Mouse (Mus musculus) right cerebral cortex, postnatal 14 days (tissue): Measurements from ENCODE around the gene Insl3.

Experiments used
- DNase-seq: peaks from one replicate; pipeline ENCODE4 v3.0.0; 2022

The Insl3 gene

DNA sequence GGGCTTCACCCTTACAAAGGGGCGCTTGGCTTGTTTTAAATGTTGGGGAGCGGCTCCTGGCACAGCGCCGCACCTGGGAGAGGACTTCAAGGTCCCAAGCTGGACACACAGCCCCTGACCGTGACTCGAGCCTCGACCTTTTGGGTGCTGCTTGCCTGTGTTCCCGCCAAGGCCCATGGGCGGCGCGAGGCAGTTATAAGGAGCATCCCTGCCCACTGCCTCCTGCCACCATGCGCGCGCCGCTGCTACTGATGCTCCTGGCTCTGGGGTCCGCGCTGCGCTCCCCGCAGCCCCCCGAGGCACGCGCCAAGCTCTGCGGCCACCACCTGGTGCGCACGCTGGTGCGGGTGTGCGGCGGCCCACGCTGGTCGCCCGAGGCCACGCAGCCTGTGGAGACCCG, at the start of gene Insl3:
Insl3 (plus strand) TSS at position 187 of the 400 bp plus-strand sequence.
- no peak for DNase-seq

DNA sequence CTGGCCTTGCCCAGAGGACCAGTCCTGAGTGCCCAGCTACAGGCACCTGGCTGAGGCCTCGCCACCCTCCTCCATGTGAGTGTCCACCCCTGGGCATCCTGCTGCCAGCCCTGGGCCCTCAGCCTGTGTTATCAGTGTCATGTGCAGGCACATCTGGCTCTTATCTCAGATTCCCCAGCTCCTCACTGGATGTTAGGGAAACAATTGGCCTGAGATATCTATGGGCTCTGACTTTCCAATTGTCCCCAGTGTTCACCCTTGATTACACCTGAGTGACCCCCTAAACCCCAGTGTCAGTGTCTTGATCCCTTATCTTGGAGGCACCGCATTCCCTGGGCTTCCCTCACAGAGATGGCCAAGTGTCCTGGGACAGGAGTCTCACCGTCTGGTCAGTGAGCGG, 49.7 kb upstream of the Insl3 start:
- no peak for DNase-seq

DNA sequence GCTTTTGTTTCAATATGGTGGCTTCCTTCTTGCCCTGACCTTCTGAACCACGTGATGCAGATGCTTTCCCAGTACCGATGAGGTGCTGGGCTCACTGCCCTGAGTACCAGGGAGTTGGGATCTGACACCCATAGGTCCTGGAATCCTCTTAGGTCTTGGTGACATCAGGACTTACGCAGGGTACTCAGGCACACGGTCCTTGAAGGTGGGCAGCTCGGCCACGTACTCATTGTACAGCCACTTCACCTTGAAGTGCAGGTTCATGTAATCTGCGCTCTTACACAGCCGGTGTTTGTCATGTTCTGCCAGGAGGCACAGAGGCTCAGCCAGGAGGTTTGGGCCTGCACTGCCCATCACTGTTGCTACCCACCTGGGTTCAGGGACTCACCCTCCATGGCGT, 43.5 kb upstream of the Insl3 start:
- no peak for DNase-seq

DNA sequence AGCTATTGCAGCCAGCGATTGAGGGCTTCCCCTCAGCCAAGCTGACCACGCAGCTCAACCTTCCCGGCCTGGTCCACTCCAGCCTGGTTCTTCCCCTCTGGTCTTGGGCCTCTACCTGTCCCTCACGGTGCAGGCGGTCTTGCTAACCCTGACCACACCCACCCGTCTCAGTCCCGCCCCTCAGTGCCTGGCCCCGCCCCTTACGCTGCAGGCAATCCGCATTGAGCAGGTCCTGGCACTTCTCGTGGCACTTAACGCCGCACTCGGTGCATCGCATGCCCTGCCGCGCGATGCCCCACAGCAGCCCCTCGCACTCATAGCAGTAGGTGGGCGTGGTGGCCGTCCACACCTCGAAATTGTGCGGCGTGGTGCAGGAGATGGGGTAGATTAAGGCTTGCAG, 34.4 kb upstream of the Insl3 start:
- no peak for DNase-seq

DNA sequence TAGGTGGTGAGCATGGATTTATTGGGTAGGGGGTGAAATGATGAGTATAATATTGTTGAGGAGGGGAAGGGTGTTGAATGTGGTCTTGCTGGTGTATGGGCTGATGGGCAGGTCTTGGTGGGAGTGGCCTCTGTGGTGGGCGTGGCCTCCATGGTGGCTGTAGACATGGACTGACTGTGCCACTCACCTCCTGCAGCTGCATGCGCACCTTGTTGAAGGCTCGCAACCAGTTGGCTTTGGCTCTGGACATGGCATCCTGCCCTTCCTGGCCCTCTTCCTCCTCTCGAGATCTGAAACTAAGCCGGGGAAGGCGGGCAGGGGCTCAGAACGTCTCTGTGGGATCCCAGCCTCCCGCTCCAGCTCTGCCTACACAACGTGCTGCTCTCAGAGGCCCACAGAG, 31.2 kb upstream of the Insl3 start:
- DNase-seq = no peak

DNA sequence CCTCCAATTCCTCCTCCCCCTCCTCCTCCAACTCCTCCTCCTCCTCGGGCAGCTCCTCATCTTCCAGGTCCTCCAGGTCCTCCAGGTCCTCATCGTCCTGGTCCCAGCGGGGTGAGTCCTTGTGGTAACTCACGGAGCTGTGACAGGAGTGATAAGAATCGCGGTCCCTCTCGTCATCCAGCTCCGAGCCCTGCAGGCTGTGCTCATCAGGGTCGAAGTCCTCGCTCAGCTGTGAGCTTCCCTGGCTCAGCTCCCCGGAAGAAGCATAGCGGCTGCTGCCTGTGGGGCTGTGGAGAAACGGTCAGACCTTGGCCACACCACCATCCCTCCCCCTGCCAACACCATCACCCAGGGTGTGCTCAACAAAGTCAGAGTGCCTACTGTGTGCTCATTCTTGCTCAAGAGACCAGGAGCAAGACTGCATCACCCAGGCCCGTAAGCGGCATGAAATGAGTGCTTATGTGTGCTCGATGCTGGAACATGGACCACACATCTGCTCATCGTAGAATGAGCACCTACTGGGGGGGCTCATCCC, 30.4 kb upstream of the Insl3 start:
- no peak for DNase-seq

DNA sequence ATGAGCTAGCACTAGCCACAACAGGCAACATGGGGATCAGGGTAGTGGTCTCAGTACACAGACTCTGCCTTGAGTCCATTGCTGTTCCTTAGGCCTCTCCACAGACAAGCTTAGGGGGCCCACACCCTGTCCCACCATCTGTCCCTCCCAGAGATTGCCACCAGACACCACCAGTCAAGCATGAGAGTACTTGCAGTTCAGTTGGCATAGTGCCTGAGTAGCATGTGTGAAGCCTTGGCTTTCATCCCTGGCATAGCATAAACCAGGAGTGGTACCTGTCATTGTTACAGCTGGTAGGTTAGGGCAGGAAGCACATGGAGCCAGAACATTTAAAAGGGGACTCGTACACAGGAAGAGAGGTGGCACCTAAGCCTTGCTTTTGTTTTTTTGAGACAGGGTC, 29.3 kb upstream of the Insl3 start:
- DNase-seq = no peak

DNA sequence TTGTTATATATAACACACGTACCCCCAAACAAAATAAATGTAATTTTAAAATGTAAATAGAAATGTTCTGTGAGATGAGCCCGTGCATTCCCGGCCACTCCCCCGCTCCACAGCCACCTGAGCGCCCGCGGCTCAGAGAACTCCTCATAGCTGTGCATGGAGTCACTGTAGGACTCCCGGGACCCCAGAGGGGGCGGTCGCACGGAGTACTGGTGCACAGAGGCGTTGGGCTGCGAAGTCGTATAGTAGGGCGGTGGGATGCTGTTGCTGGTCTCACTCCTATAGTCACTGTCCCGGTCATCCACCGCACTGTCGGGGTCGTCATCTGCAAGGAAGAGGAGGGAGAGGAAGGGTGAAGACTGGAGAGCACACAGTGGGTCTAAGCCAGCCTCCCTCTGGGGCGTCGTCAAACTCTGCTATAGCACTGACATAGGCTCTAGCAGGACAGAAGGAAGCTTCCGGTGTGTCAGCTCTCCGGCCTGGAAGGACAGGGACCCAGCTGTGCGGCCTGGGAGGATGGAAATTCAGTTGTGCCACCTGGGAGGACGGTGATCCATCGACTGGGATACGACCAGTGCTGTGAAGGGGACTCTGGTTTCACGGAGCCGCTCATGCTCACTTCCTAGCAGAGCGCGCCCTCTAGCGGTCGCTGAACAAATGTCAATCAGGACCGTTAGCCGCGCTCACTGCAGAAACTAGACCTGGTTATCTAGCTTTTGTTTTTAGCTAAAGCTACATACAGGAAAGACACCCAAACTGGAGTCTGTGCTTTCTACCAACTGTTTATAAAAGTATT, 28.5 kb upstream of the Insl3 start:
- DNase-seq = peak; percentile 90

DNA sequence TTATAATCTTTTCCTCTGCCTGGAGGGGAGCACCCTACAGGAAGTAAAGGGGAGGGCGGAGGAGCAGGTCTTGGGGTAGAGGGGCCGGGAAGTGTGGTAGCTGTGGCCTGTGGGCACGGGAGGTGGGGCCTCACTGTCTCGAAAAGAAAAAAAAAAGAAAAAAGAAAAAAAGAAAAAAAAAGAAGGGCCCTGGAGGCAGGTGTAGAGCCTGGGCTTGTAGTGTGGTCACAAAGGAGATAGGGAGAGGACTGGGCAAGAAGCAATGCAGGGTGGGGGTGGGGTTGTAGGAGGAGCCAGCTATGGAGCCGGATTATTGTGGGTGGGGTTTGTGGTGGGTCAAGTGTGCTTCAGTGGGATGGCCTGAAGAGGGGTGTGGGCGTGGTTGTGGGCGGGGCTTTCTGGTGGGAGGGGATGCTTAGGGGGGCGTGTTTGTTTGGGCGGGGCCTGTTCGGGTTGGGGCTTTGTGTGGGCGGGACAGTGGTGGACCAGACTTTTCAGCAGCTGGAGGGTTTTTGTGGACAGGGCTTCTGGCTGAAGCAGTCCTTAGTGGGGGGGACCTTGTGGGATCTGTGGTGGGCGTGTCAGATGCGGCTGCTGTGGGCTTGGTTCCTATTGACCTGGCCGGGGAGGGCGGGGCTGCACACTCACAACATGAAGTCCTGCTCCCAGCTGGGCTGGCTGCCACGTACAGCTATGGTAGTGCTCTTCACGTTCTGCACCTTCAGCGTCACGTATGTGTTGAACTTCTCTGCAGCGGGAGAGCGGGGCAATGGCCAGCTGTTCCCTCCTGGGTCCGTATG, 23.5 kb upstream of the Insl3 start:
- no peak for DNase-seq

DNA sequence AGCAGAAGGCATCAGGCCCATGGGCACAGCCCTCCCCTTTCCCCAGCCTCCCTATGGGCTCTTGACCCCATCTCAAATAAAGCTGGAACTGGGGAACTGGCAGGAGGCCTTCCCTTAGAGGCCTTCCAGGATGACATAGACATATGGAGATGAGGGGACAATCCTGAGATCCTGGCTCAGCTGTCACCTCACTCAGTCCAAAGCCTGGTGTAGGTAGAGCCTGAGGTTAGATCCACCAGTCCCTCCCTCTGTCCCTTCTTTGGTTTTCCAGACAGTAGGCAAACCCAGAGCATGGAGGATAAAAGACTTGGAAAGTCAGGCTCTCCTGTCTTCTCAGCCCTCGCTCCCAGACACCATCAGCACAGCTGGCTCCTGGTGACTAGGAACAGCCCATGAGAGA, 22.2 kb upstream of the Insl3 start:
- DNase-seq = no peak

DNA sequence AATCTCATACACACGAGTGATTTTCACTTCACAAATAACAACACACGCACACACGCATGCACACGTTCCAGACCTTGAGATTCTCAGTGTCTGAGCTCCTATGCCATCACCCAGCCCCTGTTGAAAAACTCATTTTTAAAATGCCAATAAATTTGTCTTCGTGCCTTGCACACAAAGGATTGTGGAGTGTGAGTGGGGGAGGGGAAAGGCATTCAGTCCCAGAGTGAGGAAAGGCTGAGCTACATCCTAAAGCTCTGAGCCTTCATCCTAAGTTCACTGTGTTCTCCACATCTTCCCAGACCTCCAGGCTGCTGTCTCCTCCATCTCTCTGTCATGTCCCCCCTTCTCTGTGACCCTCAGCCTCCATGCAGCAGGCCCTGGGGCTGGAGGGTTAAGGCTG, 21.8 kb upstream of the Insl3 start:
- DNase-seq = no peak

DNA sequence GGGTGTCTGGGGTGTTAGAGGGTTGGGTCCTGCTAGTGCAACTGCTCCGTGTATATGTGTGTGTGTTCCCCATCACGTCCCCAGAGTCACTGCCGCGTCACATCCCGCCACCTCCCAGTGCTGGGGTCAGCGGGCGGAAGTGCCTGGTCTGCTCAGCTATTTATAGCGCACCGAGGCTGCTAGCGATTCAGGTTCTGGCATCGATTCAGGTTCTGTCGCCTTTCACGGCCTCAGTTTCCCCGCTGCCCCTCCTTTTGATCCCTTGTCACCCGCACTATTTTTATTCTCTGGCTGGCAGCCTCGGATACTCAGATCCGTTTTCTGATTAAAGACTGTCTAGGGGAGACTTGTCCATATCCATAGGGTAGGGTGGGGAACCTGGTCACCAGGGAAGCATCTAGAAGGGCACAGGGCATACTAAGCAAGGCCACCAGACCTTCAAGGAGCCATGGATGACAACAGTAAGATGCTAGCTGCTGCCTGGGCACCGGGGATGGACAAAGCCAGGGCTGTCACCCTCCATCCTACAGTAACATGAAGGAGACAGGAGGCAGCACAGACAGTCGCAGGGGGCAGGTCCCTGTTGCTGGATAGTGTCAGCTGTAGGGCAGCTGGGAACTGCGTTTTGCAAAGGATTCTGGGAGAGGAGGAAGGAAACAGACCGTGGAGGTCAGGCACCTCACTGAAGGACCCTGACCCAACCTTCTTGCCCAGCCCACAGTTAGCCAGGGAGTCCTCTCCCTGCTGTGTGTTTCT, 20.6 kb upstream of the Insl3 start:
- peak; percentile 52 for DNase-seq

DNA sequence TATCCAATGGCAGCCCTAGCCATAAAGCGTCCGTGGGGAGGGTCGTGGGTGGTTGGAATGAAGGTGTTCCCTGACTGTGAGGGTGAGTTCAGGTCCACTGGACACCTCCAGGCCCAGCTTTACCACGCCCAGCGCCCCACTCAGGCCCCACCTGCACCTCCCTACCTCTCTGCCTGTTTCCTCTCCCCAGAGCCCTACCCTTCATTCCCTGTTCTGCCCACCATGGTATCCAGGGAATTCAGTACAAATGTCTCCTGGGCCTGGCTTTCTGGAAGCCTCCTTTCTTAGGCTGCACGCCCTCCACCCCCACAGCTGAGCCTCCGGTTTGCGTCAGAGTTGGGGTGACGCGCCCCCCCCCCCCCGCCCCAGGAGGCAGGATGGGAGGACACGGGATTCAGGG, 18.8 kb upstream of the Insl3 start:
- no peak for DNase-seq

DNA sequence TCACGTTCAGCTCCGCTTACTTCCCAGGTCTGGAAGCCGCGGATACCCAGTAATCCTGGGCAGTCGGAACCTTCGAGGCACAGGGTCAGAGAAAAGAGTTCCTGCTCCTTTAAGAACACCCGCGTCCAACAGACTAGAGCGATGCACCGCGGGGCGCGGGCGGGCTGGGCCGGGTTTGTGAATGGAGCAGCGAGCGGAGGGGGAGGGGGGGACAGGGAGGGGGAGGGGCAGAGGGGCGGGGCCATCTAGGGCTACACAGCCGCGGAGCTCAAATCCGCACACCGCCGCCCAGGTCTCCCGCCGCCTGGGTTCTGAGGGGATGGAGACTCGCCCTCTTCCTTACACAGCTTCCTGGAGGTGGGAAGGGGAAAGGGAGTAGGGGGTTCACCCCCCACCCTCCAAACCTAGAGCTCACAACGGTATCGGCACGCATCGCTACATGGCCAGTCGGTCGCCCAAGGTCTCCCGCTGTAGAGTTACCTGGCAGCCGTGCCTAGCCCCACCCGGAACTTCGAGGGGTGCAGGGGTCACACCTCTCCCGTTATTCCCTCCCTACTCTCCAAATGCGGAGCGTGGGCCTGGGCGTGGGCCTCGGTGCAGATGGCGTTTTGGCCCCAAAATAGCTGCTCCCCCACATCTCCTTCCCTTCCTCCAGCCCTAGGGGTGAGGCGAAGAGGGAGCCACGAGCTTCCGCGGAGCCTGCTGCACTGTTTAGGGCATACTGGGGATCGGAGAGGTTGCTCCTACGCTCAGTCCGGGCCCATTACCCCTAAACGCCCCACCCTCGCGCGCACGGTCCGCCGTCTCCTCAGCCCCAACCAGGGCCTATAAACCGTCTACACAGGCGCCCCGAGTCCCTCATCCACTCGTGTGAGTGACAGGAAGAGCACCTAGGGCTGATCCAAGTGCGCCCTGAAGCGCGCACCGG, 18.1 kb upstream of the Insl3 start:
- peak; percentile 77 for DNase-seq

DNA sequence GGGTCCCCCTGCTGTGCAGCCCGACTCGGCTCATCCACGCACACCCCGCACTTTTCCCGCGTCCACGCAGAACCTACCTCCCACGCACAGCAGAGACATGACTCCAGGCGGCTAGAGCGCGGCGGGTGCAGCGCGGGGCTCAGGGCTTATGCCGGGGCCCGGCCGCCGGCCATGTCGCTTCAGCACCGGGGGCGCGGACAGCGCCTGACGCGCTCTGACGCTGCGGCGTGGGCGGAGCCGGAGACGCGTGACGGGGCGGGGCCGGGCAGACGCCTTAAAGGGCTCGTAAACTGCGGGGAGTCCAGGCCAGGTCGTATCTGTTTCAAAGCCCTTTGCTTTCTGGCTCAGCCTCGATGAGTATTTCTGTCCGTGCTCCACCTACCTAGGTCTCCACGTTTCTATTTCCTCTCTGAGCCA, 17.5 kb upstream of the Insl3 start, which contains the start of gene Unc13a:
Unc13a (minus strand) TSS at position 209 of the 417 bp plus-strand sequence.
- DNase-seq = peak; percentile 94

DNA sequence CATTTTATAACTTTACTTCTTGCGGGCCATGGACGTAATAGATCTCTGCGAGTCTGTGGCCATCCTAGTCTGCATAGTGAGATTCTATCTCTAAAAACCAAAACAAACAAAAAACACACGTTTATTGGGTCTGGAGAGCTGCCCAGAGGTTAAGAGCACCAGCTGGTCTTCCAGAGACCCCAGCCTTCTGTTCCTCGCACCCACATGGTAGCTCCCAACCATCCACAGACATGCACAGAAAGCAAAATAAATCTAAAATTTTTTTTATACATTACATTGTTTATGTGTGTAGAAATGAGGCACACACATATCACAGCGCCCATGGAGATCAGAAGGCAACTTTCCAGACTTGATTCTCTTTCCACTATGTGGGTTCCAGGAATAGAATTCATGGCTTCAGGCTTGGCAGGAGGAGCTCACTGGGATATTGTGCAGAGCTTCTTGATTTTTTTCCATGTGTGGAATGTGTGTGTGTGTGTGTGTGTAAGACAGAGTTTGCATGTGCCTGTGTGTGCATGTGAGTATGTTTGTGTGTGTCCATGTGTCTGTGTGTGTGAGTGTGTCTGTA, 16.8 kb upstream of the Insl3 start:
- DNase-seq = no peak

DNA sequence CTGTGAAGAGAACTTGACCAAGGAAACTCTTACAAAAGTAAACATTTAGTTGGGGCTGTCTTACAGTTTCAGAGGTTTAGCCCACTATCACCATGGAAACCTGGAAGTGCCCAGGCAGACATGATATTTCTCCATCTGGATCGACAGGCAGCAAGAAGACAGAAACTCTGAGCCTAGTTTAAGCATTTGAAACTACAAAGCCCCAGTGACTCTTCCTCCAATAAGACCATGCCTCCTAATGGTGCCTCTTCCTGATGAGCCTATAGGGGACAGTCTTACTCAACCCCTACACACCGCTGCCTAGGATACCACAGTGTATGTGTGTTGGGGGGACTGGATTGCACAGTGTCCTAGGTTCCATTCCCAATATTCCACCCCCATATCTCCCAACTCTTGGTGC, 14.9 kb upstream of the Insl3 start:
- no peak for DNase-seq

DNA sequence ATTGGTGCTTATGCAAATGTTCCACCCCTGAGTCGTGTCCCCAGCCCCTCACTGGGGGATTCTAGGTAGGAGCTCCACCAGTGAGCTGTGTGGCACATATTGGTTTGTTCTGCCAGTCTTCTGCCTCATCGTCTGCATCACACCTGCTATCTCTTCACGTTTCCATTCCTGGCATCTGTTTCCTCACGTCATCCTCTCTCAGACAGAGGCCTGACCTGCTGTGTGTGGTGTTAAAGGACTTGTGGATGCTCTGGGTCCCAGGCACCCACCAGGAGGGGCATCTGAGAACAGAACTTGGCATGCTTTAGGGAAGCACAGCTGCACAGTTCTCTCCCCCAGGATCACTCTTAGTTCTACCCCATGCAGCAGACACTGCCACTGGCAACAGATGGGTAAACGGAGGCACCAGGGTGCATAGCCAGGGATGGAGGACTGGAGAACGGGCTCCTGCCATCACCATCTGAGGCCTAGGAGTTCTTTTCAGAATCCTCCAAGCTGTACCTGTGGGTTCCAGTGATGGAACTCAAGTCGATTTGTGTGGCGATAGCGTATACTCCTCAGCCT, 13.5 kb upstream of the Insl3 start:
- no peak for DNase-seq

DNA sequence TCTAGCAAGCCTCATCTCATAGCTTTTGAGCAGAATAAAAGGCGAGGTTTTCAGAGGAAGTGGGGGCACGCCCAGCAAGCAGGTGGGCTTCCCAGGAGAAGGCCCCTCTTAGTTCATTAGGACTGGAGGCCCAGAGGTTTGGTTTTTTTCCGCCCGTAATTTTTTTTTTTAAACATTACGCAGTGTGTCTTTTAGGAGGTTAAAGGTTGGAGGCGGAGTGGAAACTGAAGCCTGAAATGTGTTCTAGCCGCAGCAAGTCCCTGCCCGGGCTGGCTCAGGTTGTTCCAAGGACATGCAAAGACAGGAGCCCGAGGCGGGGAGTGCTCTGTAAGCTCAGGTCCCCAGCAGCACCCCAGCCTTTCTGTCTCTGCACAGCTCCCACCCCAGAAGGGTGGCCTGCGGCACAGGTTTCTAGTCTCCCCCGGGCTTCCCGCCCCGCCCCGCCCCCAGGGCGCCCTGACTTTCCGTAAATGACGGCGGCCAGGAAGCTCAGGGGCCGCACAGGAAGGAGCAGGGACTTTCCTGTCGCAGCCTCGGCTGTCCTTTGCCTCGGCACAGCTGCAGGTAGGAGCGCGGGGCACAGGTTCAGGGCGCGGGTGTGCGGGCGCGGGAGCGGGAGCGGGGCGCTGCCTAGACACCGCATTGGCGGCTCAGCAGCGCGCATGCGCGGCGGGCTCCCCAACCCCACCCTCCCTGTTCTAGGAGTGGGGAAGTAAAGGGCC, 12.8 kb upstream of the Insl3 start, which contains the start of gene Jak3:
Jak3 (plus strand) TSS at position 277 of the 722 bp plus-strand sequence.
- peak; percentile 53 for DNase-seq

DNA sequence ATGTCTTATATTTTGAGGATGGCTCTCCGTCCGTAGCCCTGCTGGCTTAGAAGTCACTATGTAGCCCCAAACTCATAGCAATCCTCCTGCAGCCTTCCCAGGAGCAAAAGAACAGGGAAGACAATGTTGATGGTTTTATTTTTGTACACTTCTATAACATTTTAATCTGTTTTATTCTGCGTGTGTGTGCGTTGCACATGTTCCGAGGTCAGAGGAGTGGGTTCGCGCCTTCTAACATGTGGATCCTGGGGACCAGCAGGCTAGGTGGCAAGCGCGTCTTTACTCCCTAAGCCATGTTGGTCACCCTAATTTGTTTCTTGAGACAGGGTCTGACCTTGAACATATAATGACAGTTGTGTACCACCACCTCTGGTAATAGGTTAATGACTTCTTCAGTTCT, 12.2 kb upstream of the Insl3 start:
- DNase-seq = no peak

DNA sequence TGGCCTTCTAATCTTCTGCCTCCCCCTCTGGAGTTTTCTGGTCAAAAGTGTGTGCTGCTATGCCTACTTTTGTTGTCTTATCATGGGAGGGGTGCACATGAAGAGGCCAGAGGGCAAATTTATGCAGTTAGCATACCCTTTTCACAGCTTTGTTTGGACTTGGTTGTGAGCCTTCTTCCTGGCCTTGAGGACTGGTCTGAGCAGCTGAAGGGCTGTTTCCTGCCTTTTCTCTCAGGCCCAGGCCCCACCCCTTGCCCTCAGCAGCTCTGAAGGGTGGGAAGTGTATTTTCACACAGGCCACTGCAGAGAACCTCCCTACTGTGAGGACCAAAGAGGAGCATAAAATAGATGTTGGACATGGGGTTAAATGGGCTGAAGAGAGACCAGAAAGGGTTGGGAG, 11.5 kb upstream of the Insl3 start:
- DNase-seq = no peak
